Mouse (Mus musculus): ENCODE measurements at regions not wholly inside any gene's neighbourhood (a gene's known extent, or its start where the extent isn't known, plus 50 kb on each side); places are given as distances from the start of the nearest gene placed in this dataset.
"Not testable (repeated sequence)": the region's sequence is repeated elsewhere in the genome, so short reads cannot be mapped to it uniquely, and the experiment has no call there.

DNA sequence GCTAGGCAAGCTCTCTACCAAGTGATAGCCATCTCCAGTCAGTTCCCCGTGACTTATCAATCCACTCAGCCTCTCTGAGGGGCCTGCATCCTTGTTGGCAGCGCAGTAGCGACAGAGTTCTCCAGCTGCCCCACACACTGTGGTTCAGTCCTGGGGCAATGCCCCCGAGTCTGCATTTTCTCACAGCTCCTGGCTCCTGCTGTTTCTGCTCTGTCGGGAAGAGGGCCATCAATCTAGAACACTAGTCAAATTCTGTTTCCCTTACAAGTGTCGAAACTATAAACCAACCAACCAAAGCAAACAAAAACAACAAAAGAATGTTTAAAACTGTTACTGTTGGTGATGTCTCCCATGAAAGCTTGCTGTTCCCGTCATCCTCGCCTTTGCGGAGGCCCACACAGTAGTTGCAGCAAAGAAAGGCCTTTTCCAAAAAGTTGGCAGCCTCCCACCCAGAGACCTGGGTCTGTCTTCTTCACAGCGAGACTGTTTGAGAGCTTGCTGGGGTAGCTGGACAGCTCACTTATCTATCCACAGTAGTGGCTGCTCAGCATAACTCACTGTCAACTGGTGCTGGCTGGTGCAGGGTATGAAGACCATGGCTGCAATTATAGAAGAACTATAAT is 201.9 kb upstream of the Prok2 start:
- Histone ChIP-seq H3K27me3 (replicated peaks) (peaks cover 21% of the 10 kb centered on the region; the same call in 1 of the 2 replicates), H3K4me3 (replicated peaks) (no peak overlapping the region), H3K36me3 (no peaks in the 10 kb centered on the region), H3K9ac (replicated peaks) (no peak overlapping the region), H3K4me2 (no peak overlapping the region), H3K27ac (replicated peaks) (no peak overlapping the region), H3K9me3 (replicated peaks) (no peaks in the 10 kb centered on the region), H3K4me1 (peaks cover 10% of the 10 kb centered on the region; the same call in 1 of the 2 replicates)
- 36% methylated on average over 10 of the region's 10 CpGs for WGBS
- no peak for ATAC-seq (ENCODE audit: low FRiP score)

DNA sequence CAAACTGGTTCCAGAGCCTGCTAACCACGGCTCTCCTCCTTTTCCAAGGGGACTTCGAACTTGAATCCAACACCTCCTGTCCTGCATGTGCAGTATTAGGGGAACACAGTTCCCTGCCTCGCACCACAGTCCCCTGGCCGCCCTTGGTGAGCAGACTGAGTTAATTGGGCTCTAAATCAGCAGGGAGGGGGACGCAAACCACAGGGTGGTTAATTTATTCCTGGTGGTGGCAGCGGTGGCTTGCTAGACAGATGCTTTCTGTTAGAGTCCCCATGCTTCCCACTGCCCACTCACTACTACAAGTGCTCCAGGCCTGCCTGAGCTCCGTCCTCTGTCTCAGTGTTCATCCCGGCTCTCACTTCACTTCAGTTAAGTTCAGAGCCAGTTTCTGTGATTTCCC is 198.0 kb upstream of the Prok2 start:
- Histone ChIP-seq H3K9me3 (replicated peaks) (no peaks in the 10 kb centered on the region), H3K4me1 (no peaks in the 10 kb centered on the region), H3K9ac (replicated peaks) (no peak overlapping the region), H3K27me3 (replicated peaks) (peaks cover 29% of the 10 kb centered on the region; the same call in 1 of the 2 replicates), H3K4me2 (no peak overlapping the region), H3K4me3 (replicated peaks) (no peak overlapping the region), H3K36me3 (no peaks in the 10 kb centered on the region), H3K27ac (replicated peaks) (no peak overlapping the region)
- ATAC-seq (ENCODE audit: low FRiP score), result no peak
- WGBS, result 33% methylated on average over 8 of the region's 8 CpGs

DNA sequence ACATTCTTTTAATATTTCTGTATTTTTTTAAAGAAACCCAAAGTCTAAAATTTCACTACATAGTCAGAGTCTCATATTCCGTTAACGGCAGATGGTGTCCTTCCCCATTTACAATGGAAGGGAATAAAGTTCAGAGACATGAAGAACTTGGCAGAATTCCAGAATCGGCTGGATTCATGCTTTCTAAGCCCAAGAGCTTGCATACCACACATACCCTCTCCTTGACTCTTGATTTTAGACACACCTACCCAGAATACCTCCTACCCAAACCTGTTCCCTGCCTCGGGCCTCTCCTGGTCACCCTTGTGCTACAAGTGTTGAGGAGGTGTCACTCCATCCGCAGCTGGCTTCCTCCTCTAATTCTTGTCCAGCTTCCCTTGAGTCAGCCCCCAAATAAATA is 195.8 kb upstream of the Prok2 start:
- 78% methylated on average over 5 of the region's 5 CpGs for WGBS
- Histone ChIP-seq H3K4me2 (no peak overlapping the region), H3K27ac (replicated peaks) (no peak overlapping the region), H3K4me1 (no peaks in the 10 kb centered on the region), H3K27me3 (replicated peaks) (peaks cover 24% of the 10 kb centered on the region; the same call in 1 of the 2 replicates), H3K4me3 (replicated peaks) (no peak overlapping the region), H3K36me3 (no peaks in the 10 kb centered on the region), H3K9ac (replicated peaks) (no peak overlapping the region), H3K9me3 (replicated peaks) (no peaks in the 10 kb centered on the region)
- no peak for ATAC-seq (ENCODE audit: low FRiP score)

DNA sequence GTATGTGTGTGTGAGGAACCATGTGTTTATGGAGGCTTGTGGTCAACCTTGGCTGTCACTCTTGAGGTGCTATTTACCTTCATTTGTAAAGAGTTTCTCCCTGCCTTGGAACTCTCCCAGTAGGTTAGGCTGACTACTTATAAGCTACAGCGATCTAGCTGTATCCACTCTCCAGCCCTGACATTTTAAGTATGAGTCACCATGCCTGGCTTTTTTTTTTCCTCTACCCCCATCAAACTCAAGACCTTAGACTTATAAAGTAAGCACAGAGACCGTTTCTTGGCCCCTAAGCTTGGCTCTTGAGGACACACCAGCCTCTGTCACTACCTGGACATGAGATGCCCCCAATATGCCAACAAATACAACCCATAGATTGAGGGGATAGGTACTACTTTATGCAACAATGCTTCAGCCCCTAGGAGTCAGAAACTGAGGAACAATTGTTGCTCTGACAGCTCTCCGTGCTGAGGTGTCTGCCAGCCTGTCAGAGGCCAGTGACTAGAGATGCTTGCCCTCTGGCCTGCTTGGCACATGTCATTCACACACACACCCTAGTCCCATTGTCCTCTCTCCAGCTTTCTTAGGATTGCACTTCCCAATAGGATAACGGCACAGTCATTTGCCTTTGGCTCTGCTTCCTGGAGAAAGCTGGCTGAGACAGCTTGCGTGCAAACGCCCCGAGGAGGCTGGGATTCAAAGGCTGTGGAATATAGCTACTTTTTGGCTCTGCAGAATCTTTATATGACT is 193.8 kb upstream of the Prok2 start:
- no peak overlapping the region for H3K4me3 ChIP-seq (replicated peaks)
- no peaks in the 10 kb centered on the region for H3K9me3 ChIP-seq (replicated peaks)
- H3K9ac ChIP-seq (replicated peaks), result no peak overlapping the region
- H3K27ac ChIP-seq (replicated peaks), result no peak overlapping the region
- H3K36me3 ChIP-seq, result no peaks in the 10 kb centered on the region
- H3K27me3 ChIP-seq (replicated peaks), result peaks cover 20% of the 10 kb centered on the region; the same call in 1 of the 2 replicates
- no peak overlapping the region for H3K4me2 ChIP-seq
- H3K4me1 ChIP-seq, result no peaks in the 10 kb centered on the region
- whole genome bisulfite sequencing, result 72% methylated on average over 7 of the region's 7 CpGs
- ATAC-seq (ENCODE audit: low FRiP score), result no peak

DNA sequence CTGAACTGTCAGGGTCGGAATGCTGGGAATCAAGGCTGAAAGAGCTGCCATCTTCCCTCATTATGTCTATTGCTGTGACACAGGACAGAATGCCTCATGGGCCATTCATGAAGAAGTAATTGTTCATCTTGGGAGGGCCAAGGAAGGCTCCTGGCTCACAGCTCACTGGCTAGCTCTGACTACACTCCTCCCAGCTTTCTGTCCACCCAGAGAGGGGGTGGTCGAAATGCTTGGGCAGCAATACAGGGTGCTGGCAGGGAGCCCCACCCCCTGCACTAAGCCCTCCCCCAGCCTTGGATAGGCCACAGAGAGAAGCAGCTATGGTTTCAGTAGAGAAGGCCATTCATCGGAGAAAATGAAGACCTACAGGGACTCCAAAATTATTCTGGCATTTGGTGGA is 192.2 kb upstream of the Prok2 start:
- H3K27me3 ChIP-seq (replicated peaks), result peaks cover 13% of the 10 kb centered on the region; the same call in 1 of the 2 replicates
- H3K9me3 ChIP-seq (replicated peaks), result no peaks in the 10 kb centered on the region
- no peaks in the 10 kb centered on the region for H3K4me1 ChIP-seq
- H3K9ac ChIP-seq (replicated peaks), result no peak overlapping the region
- WGBS, result 60% methylated on average over 3 of the region's 3 CpGs
- no peaks in the 10 kb centered on the region for H3K36me3 ChIP-seq
- no peak overlapping the region for H3K27ac ChIP-seq (replicated peaks)
- no peak overlapping the region for H3K4me2 ChIP-seq
- ATAC-seq (ENCODE audit: low FRiP score), result no peak
- H3K4me3 ChIP-seq (replicated peaks), result no peak overlapping the region

DNA sequence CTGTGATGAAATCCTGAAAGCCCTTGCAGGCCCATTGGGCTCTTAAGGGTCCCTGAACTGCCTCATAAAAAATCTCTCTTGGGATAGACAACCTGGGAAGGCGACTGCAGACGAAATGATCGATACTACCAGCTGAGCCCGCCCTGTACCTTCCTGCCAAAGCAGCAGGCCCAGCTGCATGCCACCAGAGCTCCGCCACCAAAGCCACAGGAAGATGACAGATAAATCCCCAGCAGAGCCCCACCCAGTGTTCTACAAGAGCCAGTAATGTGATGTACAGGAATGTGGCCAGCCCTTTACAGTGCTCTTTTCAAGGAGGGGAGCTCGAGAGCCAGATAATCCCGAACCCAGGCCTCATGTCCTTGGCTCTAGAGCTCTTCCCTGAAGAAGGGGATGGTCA is 183.7 kb upstream of the Prok2 start:
- 0 out of 2 replicates have a peak, but pooled peaks cover 2% of the 10 kb centered on the region for H3K4me1 ChIP-seq
- no peaks in the 10 kb centered on the region for H3K9me3 ChIP-seq (replicated peaks)
- H3K27ac ChIP-seq (replicated peaks), result no peak overlapping the region
- H3K36me3 ChIP-seq, result no peaks in the 10 kb centered on the region
- WGBS, result 72% methylated on average over 7 of the region's 7 CpGs
- ATAC-seq (ENCODE audit: low FRiP score), result no peak
- no peak overlapping the region for H3K9ac ChIP-seq (replicated peaks)
- no peak overlapping the region for H3K4me3 ChIP-seq (replicated peaks)
- peaks cover 20% of the 10 kb centered on the region for H3K27me3 ChIP-seq (replicated peaks)
- H3K4me2 ChIP-seq, result no peak overlapping the region

DNA sequence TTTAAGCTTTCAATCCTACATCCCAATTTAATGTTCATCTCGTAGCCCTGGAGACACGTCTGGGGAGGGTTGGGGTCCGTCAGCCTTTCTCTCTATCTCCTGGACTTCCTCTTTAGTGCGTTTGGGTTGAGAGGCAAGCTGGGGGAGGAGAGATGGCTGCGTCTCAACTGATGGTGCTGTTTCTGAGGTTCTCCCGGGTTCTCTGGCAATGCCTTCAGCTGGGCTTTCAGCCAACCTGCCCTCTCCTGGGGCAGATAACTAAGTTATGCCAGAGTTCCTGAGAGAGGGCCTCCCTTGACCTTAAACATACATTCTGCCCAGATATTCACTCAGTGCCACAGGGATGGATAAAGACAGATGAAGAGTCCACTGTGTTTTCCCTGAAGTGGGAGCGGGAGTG is 183.3 kb upstream of the Prok2 start:
- Histone ChIP-seq H3K4me3 (replicated peaks) (no peak overlapping the region), H3K4me2 (no peak overlapping the region), H3K36me3 (no peaks in the 10 kb centered on the region), H3K4me1 (peaks cover 6% of the 10 kb centered on the region; the same call in 1 of the 2 replicates), H3K27ac (replicated peaks) (no peak overlapping the region), H3K27me3 (replicated peaks) (peaks cover 24% of the 10 kb centered on the region), H3K9me3 (replicated peaks) (no peaks in the 10 kb centered on the region), H3K9ac (replicated peaks) (no peak overlapping the region)
- no peak for ATAC-seq (ENCODE audit: low FRiP score)
- WGBS, result 63% methylated on average over 7 of the region's 7 CpGs

DNA sequence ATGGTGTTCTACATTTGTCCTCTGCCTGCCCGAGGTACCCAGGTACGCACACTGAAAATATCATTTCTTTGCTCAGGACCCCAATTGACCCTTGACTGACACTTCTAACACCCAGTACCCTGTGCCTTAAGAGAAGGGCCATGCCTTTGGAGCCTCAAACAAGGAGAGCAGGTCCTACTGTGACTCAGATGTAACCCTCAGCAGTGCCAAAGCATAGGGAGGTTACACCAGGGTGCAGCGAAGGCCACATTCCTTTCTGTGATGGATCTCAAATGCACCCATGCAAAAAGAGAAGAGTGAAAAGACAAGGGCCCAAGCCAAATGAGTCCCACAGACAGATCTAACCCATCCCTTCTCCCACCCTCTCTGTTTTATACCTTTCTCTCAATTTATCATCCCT is 181.9 kb upstream of the Prok2 start:
- Histone ChIP-seq H3K4me1 (peaks cover 8% of the 10 kb centered on the region; the same call in 1 of the 2 replicates), H3K27ac (replicated peaks) (no peak overlapping the region), H3K4me3 (replicated peaks) (no peak overlapping the region), H3K9ac (replicated peaks) (no peak overlapping the region), H3K27me3 (replicated peaks) (peaks cover 28% of the 10 kb centered on the region), H3K9me3 (replicated peaks) (no peaks in the 10 kb centered on the region), H3K36me3 (no peaks in the 10 kb centered on the region), H3K4me2 (no peak overlapping the region)
- no peak for ATAC-seq (ENCODE audit: low FRiP score)
- WGBS, result 92% methylated on average over 3 of the region's 3 CpGs

DNA sequence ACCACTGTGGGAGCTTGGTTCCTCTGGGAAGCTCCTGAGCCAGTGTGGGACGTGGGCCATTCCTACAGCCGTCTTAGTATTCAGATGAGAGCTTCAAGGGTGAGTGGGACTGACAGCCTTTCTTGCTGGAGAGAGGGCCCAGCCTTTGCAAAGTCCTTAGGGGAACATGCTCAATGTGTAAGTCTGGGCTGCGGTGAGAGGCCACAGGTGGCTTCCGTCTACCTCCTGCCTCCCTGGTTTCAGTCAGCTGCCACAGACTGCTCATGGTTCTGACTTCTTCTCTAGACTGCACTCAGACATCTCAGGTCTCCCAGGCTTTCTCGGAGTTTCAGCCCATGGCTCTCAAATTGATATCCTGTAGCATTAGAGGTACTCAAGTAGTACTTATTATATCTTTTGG is 179.0 kb upstream of the Prok2 start:
- Histone ChIP-seq H3K9me3 (replicated peaks) (no peaks in the 10 kb centered on the region), H3K4me2 (no peak overlapping the region), H3K4me1 (peaks cover 8% of the 10 kb centered on the region; the same call in 1 of the 2 replicates), H3K27me3 (replicated peaks) (peaks cover 44% of the 10 kb centered on the region), H3K9ac (replicated peaks) (no peak overlapping the region), H3K4me3 (replicated peaks) (no peak overlapping the region), H3K27ac (replicated peaks) (no peak overlapping the region), H3K36me3 (no peaks in the 10 kb centered on the region)
- ATAC-seq (ENCODE audit: low FRiP score), result no peak
- 85% methylated on average over 5 of the region's 5 CpGs for WGBS

DNA sequence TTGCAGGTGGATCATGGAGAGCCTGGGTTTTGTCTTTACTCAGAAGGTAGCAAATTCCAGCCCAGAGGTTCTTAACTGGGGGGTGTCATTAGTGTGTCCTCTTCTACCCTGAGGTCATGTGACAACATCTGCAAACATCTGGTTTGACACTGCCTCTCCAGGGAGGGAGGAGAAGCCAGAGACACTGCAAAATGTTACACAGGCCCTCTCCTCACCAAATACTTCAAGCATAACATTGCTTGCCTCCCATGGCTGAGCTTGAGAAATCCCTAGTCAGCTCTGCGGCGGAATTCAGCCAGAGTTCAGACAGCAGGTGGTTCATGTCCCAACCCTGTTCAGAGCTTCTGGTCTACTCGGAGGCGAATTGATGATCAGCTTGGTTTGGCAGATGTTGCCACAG is 178.4 kb upstream of the Prok2 start:
- Histone ChIP-seq H3K27ac (replicated peaks) (no peak overlapping the region), H3K9me3 (replicated peaks) (no peaks in the 10 kb centered on the region), H3K9ac (replicated peaks) (no peak overlapping the region), H3K27me3 (replicated peaks) (peaks cover 44% of the 10 kb centered on the region), H3K36me3 (no peaks in the 10 kb centered on the region), H3K4me3 (replicated peaks) (no peak overlapping the region), H3K4me1 (peaks cover 13% of the 10 kb centered on the region), H3K4me2 (no peak overlapping the region)
- ATAC-seq (ENCODE audit: low FRiP score), result no peak
- WGBS, result 54% methylated on average over 4 of the region's 4 CpGs

DNA sequence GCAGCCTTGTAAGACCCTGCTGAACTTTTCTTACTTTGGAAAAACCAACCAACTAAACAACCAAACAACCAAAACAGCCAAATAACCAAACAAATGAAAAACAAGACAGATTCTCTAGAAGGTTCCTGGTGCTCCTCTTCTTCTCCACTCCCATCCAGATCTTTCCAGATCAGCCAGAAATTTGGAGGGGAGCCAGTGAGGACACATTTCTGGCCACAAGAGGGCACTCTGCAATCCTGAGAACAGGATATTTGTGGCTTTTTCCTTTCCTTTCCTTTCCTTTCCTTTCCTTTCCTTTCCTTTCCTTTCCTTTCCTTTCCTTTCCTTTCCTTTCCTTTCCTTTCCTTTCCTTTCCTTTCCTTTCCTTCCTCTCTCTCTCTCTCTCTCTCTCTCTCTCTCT is 177.9 kb upstream of the Prok2 start:
- H3K36me3 ChIP-seq; H3K9me3 ChIP-seq (replicated peaks); H3K9ac ChIP-seq (replicated peaks); H3K27ac ChIP-seq (replicated peaks); H3K4me3 ChIP-seq (replicated peaks); ATAC-seq (ENCODE audit: low FRiP score); H3K4me2 ChIP-seq: not testable (repeated sequence)
- peaks cover 44% of the 10 kb centered on the region for H3K27me3 ChIP-seq (replicated peaks)
- peaks cover 13% of the 10 kb centered on the region for H3K4me1 ChIP-seq

DNA sequence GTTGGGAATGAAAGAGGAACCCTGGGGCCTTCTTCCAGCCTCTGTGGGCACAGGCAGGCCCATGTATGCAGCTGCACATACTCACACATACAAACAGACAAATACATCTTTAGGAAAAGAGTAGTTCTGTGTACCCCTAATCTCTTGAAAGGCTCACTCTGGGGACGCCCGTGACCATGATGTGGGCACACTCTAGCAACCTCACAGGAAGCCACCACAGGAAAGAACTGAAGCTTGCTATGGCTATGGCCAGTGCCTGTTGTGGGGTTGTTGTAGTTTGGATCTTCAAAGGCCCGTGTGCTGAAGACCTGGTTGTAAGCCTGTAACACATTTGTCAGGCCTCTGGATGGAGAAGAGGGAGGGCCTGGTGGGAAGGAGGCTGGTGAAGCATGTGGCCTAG is 175.4 kb upstream of the Prok2 start:
- Histone ChIP-seq H3K9ac (replicated peaks) (no peak overlapping the region), H3K36me3 (no peaks in the 10 kb centered on the region), H3K4me3 (replicated peaks) (no peak overlapping the region), H3K9me3 (replicated peaks) (no peaks in the 10 kb centered on the region), H3K27ac (replicated peaks) (no peak overlapping the region), H3K4me2 (no peak overlapping the region), H3K27me3 (replicated peaks) (peaks cover 36% of the 10 kb centered on the region), H3K4me1 (peaks cover 13% of the 10 kb centered on the region)
- 78% methylated on average over 3 of the region's 3 CpGs for WGBS
- no peak for ATAC-seq (ENCODE audit: low FRiP score)

All from neural tube, embryonic 15.5 days (tissue).